Mouse (Mus musculus) MEL (cell line): ENCODE results near the gene Tchp.
A peak's percentile ranks its signal among the peaks of the same experiment; 100 is the strongest.

Experiments
- BHLHE40 ChIP-seq: IDR thresholded peaks from 2 replicates; pipeline ENCODE4 v1.6.1; 2012; ENCODE audit warnings: low read depth, mild to moderate bottlenecking, inconsistent platforms, low read length, improper control_type of control experiment, borderline replicate concordance
- CHD2 ChIP-seq: IDR thresholded peaks from 2 replicates; pipeline ENCODE4 v1.6.1; 2011; ENCODE audit warnings: low read length, improper control_type of control experiment
- CTCF ChIP-seq, 3 experiments: IDR thresholded peaks in 2 of 3; conservative IDR thresholded peaks in 1 of 3; 2 replicates each; pipeline ENCODE4 v1.5.1; 2011 to 2012; ENCODE audit warnings: low read length in 3 of 3, low read depth in 2 of 3, mild to moderate bottlenecking in 2 of 3, improper control_type of control experiment in 1 of 3, inconsistent platforms in 1 of 3, mixed read lengths in 1 of 3, moderate library complexity in 1 of 3; ENCODE audit not compliant: control insufficient read depth in 1 of 3, insufficient read depth in 1 of 3, poor library complexity in 1 of 3, severe bottlenecking in 1 of 3
- KAT2A ChIP-seq: conservative IDR thresholded peaks from 2 replicates; pipeline ENCODE4 v1.6.1; 2012; ENCODE audit warnings: low read depth, low read length, improper control_type of control experiment, inconsistent platforms
- MYB ChIP-seq: IDR thresholded peaks from 2 replicates; pipeline ENCODE4 v1.6.1; 2011; ENCODE audit warnings: mild to moderate bottlenecking, low read depth, low read length, improper control_type of control experiment
- POLR2A ChIP-seq, 2 experiments: IDR thresholded peaks; 2 replicates each; pipeline ENCODE4 v1.6.1; 2011 to 2012; ENCODE audit warnings: low read length in 2 of 2, mild to moderate bottlenecking in 2 of 2, control low read depth in 1 of 2, improper control_type of control experiment in 1 of 2, low read depth in 1 of 2, moderate library complexity in 1 of 2; ENCODE audit not compliant: control insufficient read depth in 1 of 2, insufficient read depth in 1 of 2, poor library complexity in 1 of 2
- RCOR1 ChIP-seq: IDR thresholded peaks from 2 replicates; pipeline ENCODE4 v1.6.1; 2012; ENCODE audit warnings: low read depth, mild to moderate bottlenecking, inconsistent platforms, low read length, improper control_type of control experiment
- SMC3 ChIP-seq: IDR thresholded peaks from 2 replicates; pipeline ENCODE4 v1.6.1; 2011; ENCODE audit warnings: low read depth, low read length, improper control_type of control experiment
- TBP ChIP-seq: IDR thresholded peaks from 2 replicates; pipeline ENCODE4 v1.8.0; 2011; ENCODE audit warnings: low read depth, low read length, improper control_type of control experiment
- TCF12 ChIP-seq: IDR thresholded peaks from 2 replicates; pipeline ENCODE4 v1.6.1; 2014; ENCODE audit warnings: low read depth, mild to moderate bottlenecking, inconsistent platforms, low read length, improper control_type of control experiment, moderate library complexity
- UBTF ChIP-seq: IDR thresholded peaks from 2 replicates; pipeline ENCODE4 v1.6.1; 2012; ENCODE audit warnings: low read depth, mild to moderate bottlenecking, inconsistent platforms, low read length, improper control_type of control experiment, moderate library complexity, borderline replicate concordance; ENCODE audit not compliant: insufficient read depth
- USF2 ChIP-seq, 2 experiments: IDR thresholded peaks; 2 replicates each; pipeline ENCODE4 v1.6.1; 2011 to 2012; ENCODE audit warnings: improper control_type of control experiment in 2 of 2, low read length in 2 of 2, borderline replicate concordance in 1 of 2, inconsistent platforms in 1 of 2, low read depth in 1 of 2, mild to moderate bottlenecking in 1 of 2; ENCODE audit not compliant: insufficient read depth in 1 of 2
- ZMIZ1 ChIP-seq: IDR thresholded peaks from 2 replicates; pipeline ENCODE4 v1.6.1; 2012; ENCODE audit warnings: low read depth, mild to moderate bottlenecking, inconsistent platforms, low read length, improper control_type of control experiment, moderate library complexity

- TF ChIP-seq KAT2A (no peak), ZMIZ1 (no peak), RCOR1 (no peak), CTCF (IDR thresholded peaks at IDR 0.05 in 2 of 3, conservative IDR thresholded peaks at IDR 0.05 in 1 of 3; ENCODE audit: control insufficient read depth in 1 of 3, insufficient read depth in 1 of 3, low read depth in 2 of 3, low read length in 3 of 3, poor library complexity in 1 of 3, severe bottlenecking in 1 of 3) (peak; percentile 23 to 46 (median 46); a peak in 5 of 6 replicates), TCF12 (no peak), UBTF (no peak), POLR2A (IDR thresholded peaks at IDR 0.05; ENCODE audit: control insufficient read depth in 1 of 2, insufficient read depth in 1 of 2, low read depth in 1 of 2, low read length in 2 of 2, poor library complexity in 1 of 2) (no peak), SMC3 (peak; percentile 48), USF2 (IDR thresholded peaks at IDR 0.05; ENCODE audit: borderline replicate concordance in 1 of 2, insufficient read depth in 1 of 2, low read depth in 1 of 2, low read length in 2 of 2) (no peak), CHD2 (no peak), MYB (no peak), BHLHE40 (no peak), TBP (no peak)
Observed at GRCm38 (mm10) chr5:114764812-114765735, 57.5 kb downstream of the Tchp start.
